Mouse (Mus musculus) heart, embryonic 10.5 days (tissue): ENCODE measurements around the gene Nudt6. TPM values are rescaled to one million over a fixed set of nuclear protein-coding genes. Genes with fewer than 3 reads are reported as not detected.

Experiments used
- DNase-seq: peaks from one replicate; pipeline ENCODE4 v3.0.0-alpha.2; 2017; ENCODE audit warnings: low spot score
- H3K27ac ChIP-seq: fragments of 300-500 bp; sonication (generic); 2 replicates; pipeline ENCODE4 v1.5.1; 2016; ENCODE audit warnings: mild to moderate bottlenecking
- H3K27me3 ChIP-seq: fragments of 300-500 bp; sonication (generic); 2 replicates; pipeline ENCODE4 v1.6.1; 2016; ENCODE audit warnings: mild to moderate bottlenecking; ENCODE audit not compliant: poor library complexity, insufficient read depth, severe bottlenecking
- H3K36me3 ChIP-seq: fragments of 300-500 bp; sonication (generic); 2 replicates; pipeline ENCODE4 v1.6.1; 2016; ENCODE audit warnings: mild to moderate bottlenecking, moderate library complexity
- H3K4me1 ChIP-seq: fragments of 300-500 bp; sonication (generic); 2 replicates; pipeline ENCODE4 v1.6.1; 2016; ENCODE audit warnings: mild to moderate bottlenecking
- H3K4me3 ChIP-seq: fragments of 300-500 bp; sonication (generic); 2 replicates; pipeline ENCODE4 v1.5.1; 2016; ENCODE audit warnings: mild to moderate bottlenecking, moderate library complexity
- H3K9me3 ChIP-seq: fragments of 300-500 bp; sonication (generic); 2 replicates; pipeline ENCODE4 v1.6.1; 2016; ENCODE audit warnings: mild to moderate bottlenecking, moderate library complexity
- WGBS: fragments of 180-500 bp; shearing (Covaris S2); methylation state at CpG from one replicate; pipeline ENCODE4 v1.1.7; 2016; 5-methylcytosine and 5-hydroxymethylcytosine counted together
- polyA plus RNA-seq: library from polyadenylated mRNA; unstranded; fragments of >200 nt; fragmentation: Nextera tagmentation; extraction: Ambion mirVana; gene quantifications from 2 replicates; pipeline ENCODE4 v1.2.1, GENCODE M21; 2016

The Nudt6 gene
- polyA plus RNA-seq, 1 experiment from 2014 or later = 7.8 TPM

GRCm38 (mm10) chr3:37379201-37379600 lies 40.8 kb downstream of the Nudt6 start:
- WGBS = 76% methylated on average over 14 of the region's 14 CpGs
- no peak for DNase-seq
- Histone ChIP-seq H3K4me1 (peaks cover 5% of the 10 kb centered on the region; the same call in 1 of the 2 replicates), H3K36me3 (no peaks in the 10 kb centered on the region), H3K4me3 (no peak overlapping the region), H3K9me3 (no peaks in the 10 kb centered on the region), H3K27me3 (no peaks in the 10 kb centered on the region), H3K27ac (no peak overlapping the region)

GRCm38 (mm10) chr3:37378412-37378811 lies 41.6 kb downstream of the Nudt6 start:
- Histone ChIP-seq H3K9me3 (no peaks in the 10 kb centered on the region), H3K4me1 (peaks cover 5% of the 10 kb centered on the region; the same call in 1 of the 2 replicates), H3K36me3 (no peaks in the 10 kb centered on the region), H3K27ac (no peak overlapping the region), H3K27me3 (no peaks in the 10 kb centered on the region), H3K4me3 (no peak overlapping the region)
- WGBS = 74% methylated on average over 6 of the region's 6 CpGs
- no peak for DNase-seq

GRCm38 (mm10) chr3:37377926-37378325 lies 42.1 kb downstream of the Nudt6 start:
- DNase-seq = no peak
- no peaks in the 10 kb centered on the region for H3K27me3 ChIP-seq
- 76% methylated on average over 6 of the region's 6 CpGs for WGBS
- no peak overlapping the region for H3K4me3 ChIP-seq
- no peak overlapping the region for H3K27ac ChIP-seq
- H3K36me3 ChIP-seq = no peaks in the 10 kb centered on the region
- H3K9me3 ChIP-seq = no peaks in the 10 kb centered on the region
- H3K4me1 ChIP-seq = peaks cover 1% of the 10 kb centered on the region; the same call in 1 of the 2 replicates

GRCm38 (mm10) chr3:37373712-37374111 lies 46.3 kb downstream of the Nudt6 start:
- 86% methylated on average over 11 of the region's 11 CpGs for WGBS
- no peaks in the 10 kb centered on the region for H3K9me3 ChIP-seq
- no peaks in the 10 kb centered on the region for H3K4me1 ChIP-seq
- H3K36me3 ChIP-seq = no peaks in the 10 kb centered on the region
- no peak overlapping the region for H3K4me3 ChIP-seq
- no peak overlapping the region for H3K27ac ChIP-seq
- no peaks in the 10 kb centered on the region for H3K27me3 ChIP-seq
- DNase-seq = no peak

GRCm38 (mm10) chr3:37370407-37370806 lies 49.6 kb downstream of the Nudt6 start:
- 69% methylated on average over 4 of the region's 4 CpGs for WGBS
- H3K27me3 ChIP-seq = no peaks in the 10 kb centered on the region
- no peak for DNase-seq
- H3K27ac ChIP-seq = no peak overlapping the region
- H3K36me3 ChIP-seq = no peaks in the 10 kb centered on the region
- H3K4me1 ChIP-seq = peaks cover 12% of the 10 kb centered on the region; the same call in 1 of the 2 replicates
- H3K4me3 ChIP-seq = no peak overlapping the region
- no peaks in the 10 kb centered on the region for H3K9me3 ChIP-seq

- DNase-seq = no peak
- no peaks in the 10 kb centered on the region for H3K27me3 ChIP-seq
- H3K36me3 ChIP-seq = no peaks in the 10 kb centered on the region
- H3K4me1 ChIP-seq = peaks cover 12% of the 10 kb centered on the region; the same call in 1 of the 2 replicates
- no peak overlapping the region for H3K27ac ChIP-seq
- WGBS = 50% methylated on average over 4 of the region's 4 CpGs
- no peaks in the 10 kb centered on the region for H3K9me3 ChIP-seq
- no peak overlapping the region for H3K4me3 ChIP-seq
Observed at GRCm38 (mm10) chr3:37366381-37367053, 53.5 kb downstream of the Nudt6 start.

- no peak for DNase-seq
- Histone ChIP-seq H3K9me3 (no peaks in the 10 kb centered on the region), H3K4me3 (no peak overlapping the region), H3K4me1 (peaks cover 12% of the 10 kb centered on the region; the same call in 1 of the 2 replicates), H3K27me3 (no peaks in the 10 kb centered on the region), H3K36me3 (no peaks in the 10 kb centered on the region), H3K27ac (no peak overlapping the region)
- WGBS = 44% methylated on average over 3 of the region's 3 CpGs
Observed at GRCm38 (mm10) chr3:37365976-37366375, 54.0 kb downstream of the Nudt6 start.

- no peaks in the 10 kb centered on the region for H3K9me3 ChIP-seq
- H3K4me3 ChIP-seq = no peak overlapping the region
- DNase-seq = no peak
- H3K27ac ChIP-seq = no peak overlapping the region
- no peaks in the 10 kb centered on the region for H3K36me3 ChIP-seq
- peaks cover 12% of the 10 kb centered on the region; the same call in 1 of the 2 replicates for H3K4me1 ChIP-seq
- no peaks in the 10 kb centered on the region for H3K27me3 ChIP-seq
- 83% methylated on average over 4 of the region's 4 CpGs for WGBS
Observed at GRCm38 (mm10) chr3:37365144-37365543, 54.9 kb downstream of the Nudt6 start.

- H3K27me3 ChIP-seq = no peaks in the 10 kb centered on the region
- 72% methylated on average over 9 of the region's 9 CpGs for WGBS
- no peaks in the 10 kb centered on the region for H3K36me3 ChIP-seq
- no peak for DNase-seq
- no peak overlapping the region for H3K27ac ChIP-seq
- no peaks in the 10 kb centered on the region for H3K9me3 ChIP-seq
- H3K4me1 ChIP-seq = no peaks in the 10 kb centered on the region
- no peak overlapping the region for H3K4me3 ChIP-seq
Observed at GRCm38 (mm10) chr3:37360729-37361128, 59.3 kb downstream of the Nudt6 start.

Other genes starting within 250 kb of the Nudt6 start
- gene Il21, start 187.6 kb downstream of the Nudt6 start, polyA plus RNA-seq = not detected in 2 replicates
- 5.9 and 7.7 TPM in 2 replicates for gene Bbs12, start 107.7 kb downstream of the Nudt6 start, polyA plus RNA-seq
- gene Cetn4, start 107.5 kb downstream of the Nudt6 start, polyA plus RNA-seq = 0.80 and 1.1 TPM in 2 replicates
- 0.50 and 0.92 TPM in 2 replicates for gene Fgf2, start 71.9 kb downstream of the Nudt6 start, polyA plus RNA-seq
- gene Spata5, start 315 bp downstream of the Nudt6 start, polyA plus RNA-seq = 35.2 and 36.2 TPM in 2 replicates
- gene Spry1, start 219.7 kb upstream of the Nudt6 start, polyA plus RNA-seq = 5.3 and 8.1 TPM in 2 replicates